Mouse (Mus musculus): ENCODE measurements at regions not wholly inside any gene's neighbourhood (a gene's known extent, or its start where the extent isn't known, plus 50 kb on each side); places are given as distances from the start of the nearest gene placed in this dataset.

DNA sequence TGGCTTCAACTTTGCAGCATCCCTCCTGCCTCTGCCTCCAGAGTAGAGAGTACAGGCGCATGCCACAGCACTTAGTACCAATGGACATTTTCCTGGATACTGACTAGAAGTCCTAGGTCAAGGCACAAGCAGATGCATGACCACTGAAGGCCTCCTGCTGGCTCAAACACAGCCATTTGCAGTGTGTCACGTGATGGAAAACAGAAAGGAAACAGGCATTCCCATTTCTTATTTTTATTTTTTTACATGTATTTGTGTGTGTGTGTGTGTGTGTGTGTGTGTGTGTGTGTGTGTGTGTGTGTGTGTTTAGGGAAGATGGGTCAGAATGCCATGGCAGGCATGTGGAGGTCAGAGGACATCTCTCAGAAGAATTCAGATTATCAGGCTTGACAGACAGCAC is 65.6 kb downstream of the Thap12 start:
- ATAC-seq: no peak
- no peaks in the 10 kb centered on the region; the same call in 1 of the 2 replicates for H3K4me1 ChIP-seq (replicated peaks; ENCODE audit: control insufficient read depth, insufficient read depth, low read length)

GRCm38 (mm10) chr7:98769111-98769734 is 65.7 kb upstream of the Wnt11 start:
- Histone ChIP-seq H3K9ac (replicated peaks; ENCODE audit: low read depth, low read length) (no peak overlapping the region), H3K27ac (ENCODE audit: low read length) (no peak overlapping the region), H3K27me3 (replicated peaks; ENCODE audit: control insufficient read depth, insufficient read depth, low read length) (no peaks in the 10 kb centered on the region), H3K4me3 (replicated peaks; ENCODE audit: low read length) (no peak overlapping the region), H3K4me2 (ENCODE audit: low read length) (no peak overlapping the region), H3K9me3 (ENCODE audit: control insufficient read depth, low read length) (no peaks in the 10 kb centered on the region), H3K36me3 (ENCODE audit: control insufficient read depth, insufficient read depth) (no peaks in the 10 kb centered on the region), H3K4me1 (replicated peaks; ENCODE audit: control insufficient read depth, insufficient read depth, low read length) (no peaks in the 10 kb centered on the region; the same call in 1 of the 2 replicates)
- no peak for ATAC-seq
- 40% methylated on average over 1 of the region's 1 CpGs for WGBS

More for the DNA sequence above, 65.6 kb downstream of the Thap12 start:
- no peaks in the 10 kb centered on the region for H3K36me3 ChIP-seq (ENCODE audit: control insufficient read depth, insufficient read depth)
- no peak overlapping the region for H3K4me2 ChIP-seq (ENCODE audit: low read length)
- no peak overlapping the region for H3K27ac ChIP-seq (ENCODE audit: low read length)
- no peak overlapping the region for H3K9ac ChIP-seq (replicated peaks; ENCODE audit: low read depth, low read length)
- no peaks in the 10 kb centered on the region for H3K9me3 ChIP-seq (ENCODE audit: control insufficient read depth, low read length)
- WGBS: 84% methylated on average over 2 of the region's 2 CpGs
- no peaks in the 10 kb centered on the region for H3K27me3 ChIP-seq (replicated peaks; ENCODE audit: control insufficient read depth, insufficient read depth, low read length)
- H3K4me3 ChIP-seq (replicated peaks; ENCODE audit: low read length): no peak overlapping the region

GRCm38 (mm10) chr7:98770257-98770890 is 64.5 kb upstream of the Wnt11 start:
- no peak for ATAC-seq
- Histone ChIP-seq H3K4me2 (ENCODE audit: low read length) (no peak overlapping the region), H3K9me3 (ENCODE audit: control insufficient read depth, low read length) (no peaks in the 10 kb centered on the region), H3K4me3 (replicated peaks; ENCODE audit: low read length) (no peak overlapping the region), H3K27me3 (replicated peaks; ENCODE audit: control insufficient read depth, insufficient read depth, low read length) (no peaks in the 10 kb centered on the region), H3K36me3 (ENCODE audit: control insufficient read depth, insufficient read depth) (no peaks in the 10 kb centered on the region), H3K9ac (replicated peaks; ENCODE audit: low read depth, low read length) (no peak overlapping the region), H3K27ac (ENCODE audit: low read length) (no peak overlapping the region), H3K4me1 (replicated peaks; ENCODE audit: control insufficient read depth, insufficient read depth, low read length) (no peaks in the 10 kb centered on the region; the same call in 1 of the 2 replicates)
- 4% methylated on average over 8 of the region's 8 CpGs for WGBS

GRCm38 (mm10) chr7:98771134-98771775 is 63.7 kb upstream of the Wnt11 start:
- no peaks in the 10 kb centered on the region for H3K9me3 ChIP-seq (ENCODE audit: control insufficient read depth, low read length)
- no peaks in the 10 kb centered on the region for H3K36me3 ChIP-seq (ENCODE audit: control insufficient read depth, insufficient read depth)
- no peak overlapping the region for H3K4me2 ChIP-seq (ENCODE audit: low read length)
- H3K27ac ChIP-seq (ENCODE audit: low read length): no peak overlapping the region
- ATAC-seq: no peak
- H3K9ac ChIP-seq (replicated peaks; ENCODE audit: low read depth, low read length): no peak overlapping the region
- no peaks in the 10 kb centered on the region for H3K27me3 ChIP-seq (replicated peaks; ENCODE audit: control insufficient read depth, insufficient read depth, low read length)
- H3K4me1 ChIP-seq (replicated peaks; ENCODE audit: control insufficient read depth, insufficient read depth, low read length): no peaks in the 10 kb centered on the region; the same call in 1 of the 2 replicates
- H3K4me3 ChIP-seq (replicated peaks; ENCODE audit: low read length): no peak overlapping the region
- 56% methylated on average over 7 of the region's 7 CpGs for WGBS

GRCm38 (mm10) chr7:98774597-98774996 is 60.3 kb upstream of the Wnt11 start:
- Histone ChIP-seq H3K4me2 (ENCODE audit: low read length) (no peak overlapping the region), H3K4me3 (replicated peaks; ENCODE audit: low read length) (no peak overlapping the region), H3K36me3 (ENCODE audit: control insufficient read depth, insufficient read depth) (no peaks in the 10 kb centered on the region), H3K9ac (replicated peaks; ENCODE audit: low read depth, low read length) (no peak overlapping the region), H3K9me3 (ENCODE audit: control insufficient read depth, low read length) (no peaks in the 10 kb centered on the region), H3K4me1 (replicated peaks; ENCODE audit: control insufficient read depth, insufficient read depth, low read length) (no peaks in the 10 kb centered on the region; the same call in 1 of the 2 replicates), H3K27ac (ENCODE audit: low read length) (no peak overlapping the region), H3K27me3 (replicated peaks; ENCODE audit: control insufficient read depth, insufficient read depth, low read length) (no peaks in the 10 kb centered on the region)
- 49% methylated on average over 4 of the region's 4 CpGs for WGBS
- no peak for ATAC-seq

- no peak overlapping the region for H3K4me3 ChIP-seq (replicated peaks; ENCODE audit: low read length)
- WGBS: 84% methylated on average over 8 of the region's 8 CpGs
- H3K27me3 ChIP-seq (replicated peaks; ENCODE audit: control insufficient read depth, insufficient read depth, low read length): no peaks in the 10 kb centered on the region
- H3K27ac ChIP-seq (ENCODE audit: low read length): no peak overlapping the region
- no peaks in the 10 kb centered on the region for H3K36me3 ChIP-seq (ENCODE audit: control insufficient read depth, insufficient read depth)
- H3K9me3 ChIP-seq (ENCODE audit: control insufficient read depth, low read length): no peaks in the 10 kb centered on the region
- H3K9ac ChIP-seq (replicated peaks; ENCODE audit: low read depth, low read length): no peak overlapping the region
- ATAC-seq: no peak
- no peak overlapping the region for H3K4me2 ChIP-seq (ENCODE audit: low read length)
- H3K4me1 ChIP-seq (replicated peaks; ENCODE audit: control insufficient read depth, insufficient read depth, low read length): no peaks in the 10 kb centered on the region; the same call in 1 of the 2 replicates
Measured at GRCm38 (mm10) chr7:98775031-98775430, 59.9 kb upstream of the Wnt11 start.

GRCm38 (mm10) chr7:98777304-98777849 is 57.5 kb upstream of the Wnt11 start:
- no peak overlapping the region for H3K9ac ChIP-seq (replicated peaks; ENCODE audit: low read depth, low read length)
- no peaks in the 10 kb centered on the region for H3K36me3 ChIP-seq (ENCODE audit: control insufficient read depth, insufficient read depth)
- H3K27ac ChIP-seq (ENCODE audit: low read length): no peak overlapping the region
- no peaks in the 10 kb centered on the region for H3K4me1 ChIP-seq (replicated peaks; ENCODE audit: control insufficient read depth, insufficient read depth, low read length)
- no peak for ATAC-seq
- no peaks in the 10 kb centered on the region for H3K27me3 ChIP-seq (replicated peaks; ENCODE audit: control insufficient read depth, insufficient read depth, low read length)
- H3K4me2 ChIP-seq (ENCODE audit: low read length): no peak overlapping the region
- WGBS: 43% methylated on average over 3 of the region's 3 CpGs
- no peaks in the 10 kb centered on the region for H3K9me3 ChIP-seq (ENCODE audit: control insufficient read depth, low read length)
- H3K4me3 ChIP-seq (replicated peaks; ENCODE audit: low read length): no peak overlapping the region

- Histone ChIP-seq H3K9me3 (ENCODE audit: control insufficient read depth, low read length) (no peaks in the 10 kb centered on the region), H3K9ac (replicated peaks; ENCODE audit: low read depth, low read length) (no peak overlapping the region), H3K27ac (ENCODE audit: low read length) (no peak overlapping the region), H3K4me2 (ENCODE audit: low read length) (no peak overlapping the region), H3K27me3 (replicated peaks; ENCODE audit: control insufficient read depth, insufficient read depth, low read length) (no peaks in the 10 kb centered on the region), H3K4me3 (replicated peaks; ENCODE audit: low read length) (no peak overlapping the region), H3K4me1 (replicated peaks; ENCODE audit: control insufficient read depth, insufficient read depth, low read length) (peaks cover 6% of the 10 kb centered on the region), H3K36me3 (ENCODE audit: control insufficient read depth, insufficient read depth) (no peaks in the 10 kb centered on the region)
- ATAC-seq: no peak
- 23% methylated on average over 5 of the region's 5 CpGs for WGBS
Measured at GRCm38 (mm10) chr7:98778929-98779328, 56.0 kb upstream of the Wnt11 start.

DNA sequence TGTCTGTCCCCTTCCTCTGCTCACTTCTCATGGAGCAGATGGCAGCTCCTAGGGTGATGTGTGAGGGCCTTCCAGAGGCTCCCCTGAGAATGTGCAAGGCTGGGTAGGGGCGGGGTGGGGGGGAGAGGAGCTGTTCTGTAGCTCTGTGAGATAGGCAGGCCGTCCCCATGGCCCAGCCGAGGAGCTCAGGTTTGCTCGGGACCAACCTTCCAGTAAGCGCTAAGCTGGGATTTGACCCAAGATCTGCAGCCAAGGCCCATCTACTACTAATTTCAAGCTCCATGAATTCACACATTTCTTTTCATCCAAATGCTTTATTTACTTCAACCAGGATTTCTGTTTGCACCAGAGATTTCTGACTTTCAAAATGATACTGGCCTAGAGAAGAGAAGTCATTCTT is 51.4 kb upstream of the Wnt11 start:
- ATAC-seq: no peak
- Histone ChIP-seq H3K9ac (replicated peaks; ENCODE audit: low read depth, low read length) (no peak overlapping the region), H3K27ac (ENCODE audit: low read length) (no peak overlapping the region), H3K4me1 (replicated peaks; ENCODE audit: control insufficient read depth, insufficient read depth, low read length) (peaks cover 15% of the 10 kb centered on the region), H3K4me2 (ENCODE audit: low read length) (no peak overlapping the region), H3K4me3 (replicated peaks; ENCODE audit: low read length) (no peak overlapping the region), H3K9me3 (ENCODE audit: control insufficient read depth, low read length) (no peaks in the 10 kb centered on the region), H3K27me3 (replicated peaks; ENCODE audit: control insufficient read depth, insufficient read depth, low read length) (no peaks in the 10 kb centered on the region), H3K36me3 (ENCODE audit: control insufficient read depth, insufficient read depth) (no peaks in the 10 kb centered on the region)
- 14% methylated on average over 5 of the region's 5 CpGs for WGBS
